Mouse (Mus musculus) adrenal gland, adult 2 months (tissue): Measurements from ENCODE around the gene Abcd4. TPM values are rescaled to one million over a fixed set of nuclear protein-coding genes. Genes with fewer than 3 reads are reported as not detected.
A peak's percentile ranks its signal among the peaks of the same experiment; 100 is the strongest.

ENCODE experiments used
- DNase-seq: peaks from one replicate; pipeline ENCODE4 v3.0.0; 2021
- long read RNA-seq: library from polyadenylated mRNA; stranded (forward); transcript quantifications from one replicate; pipeline ENCODE4 v2.0.0, GENCODE M21; 2021
- polyA plus RNA-seq: library from polyadenylated mRNA; depleted of rRNA; stranded (reverse); fragments of >200 nt; gene quantifications from 2 replicates; pipeline ENCODE4 v1.2.3, GENCODE M21; 2012; rRNA removed
- total RNA-seq, 2 experiments: library from RNA; stranded (reverse); gene quantifications; 2 replicates each; pipeline ENCODE4 v1.2.3; 2021

Gene Abcd4
- total RNA-seq = 10 to 100 TPM; 12.1 to 12.4 TPM
- 27.7 and 30.3 TPM in 2 replicates for polyA plus RNA-seq
- long read RNA-seq, transcript Abcd4-201 (19 exons, 2,309 nt) = major isoform, 10 of 19 reads
- long read RNA-seq, partial matches to known transcripts = 3 of 19 reads
- long read RNA-seq, other reads (novel, unspliced or antisense) = 6 of 19 reads

GRCm38 (mm10) chr12:84616977-84617630, at the start of gene Abcd4:
Gene Abcd4 (minus strand): TSS chr12:84617413.
- peak; percentile 97 for DNase-seq

- DNase-seq = peak; percentile 40
Observed at GRCm38 (mm10) chr12:84653912-84654311, 36.7 kb upstream of the Abcd4 start.

- DNase-seq = peak; percentile 10
Observed at GRCm38 (mm10) chr12:84650234-84650633, 33.0 kb upstream of the Abcd4 start.

GRCm38 (mm10) chr12:84640654-84641053, 23.4 kb upstream of the Abcd4 start, which contains the start of gene Vrtn:
Gene Vrtn (plus strand): TSS chr12:84641019.
- DNase-seq = no peak

GRCm38 (mm10) chr12:84640253-84640652, 23.0 kb upstream of the Abcd4 start:
- DNase-seq = no peak

GRCm38 (mm10) chr12:84631867-84632266, 14.7 kb upstream of the Abcd4 start:
- no peak for DNase-seq

GRCm38 (mm10) chr12:84625116-84625515, 7.9 kb upstream of the Abcd4 start:
- no peak for DNase-seq

GRCm38 (mm10) chr12:84624601-84625000, 7.4 kb upstream of the Abcd4 start:
- DNase-seq = no peak

GRCm38 (mm10) chr12:84620975-84621374, 3.8 kb upstream of the Abcd4 start:
- no peak for DNase-seq

- peak; percentile 27 for DNase-seq
Observed at GRCm38 (mm10) chr12:84617663-84618062, 450 bp upstream of the Abcd4 start.

- peak; percentile 73 for DNase-seq
Observed at GRCm38 (mm10) chr12:84614524-84614923, 2.7 kb downstream of the Abcd4 start.

- DNase-seq = no peak
Observed at GRCm38 (mm10) chr12:84614001-84614400, 3.2 kb downstream of the Abcd4 start.

- DNase-seq = no peak
Observed at GRCm38 (mm10) chr12:84612518-84612917, 4.7 kb downstream of the Abcd4 start.

GRCm38 (mm10) chr12:84611718-84612117, 5.5 kb downstream of the Abcd4 start:
- no peak for DNase-seq

GRCm38 (mm10) chr12:84605860-84606259, 11.4 kb downstream of the Abcd4 start:
- DNase-seq = peak; percentile 16

- DNase-seq = no peak
Observed at GRCm38 (mm10) chr12:84604001-84604400, 13.2 kb downstream of the Abcd4 start.

- no peak for DNase-seq
Observed at GRCm38 (mm10) chr12:84598324-84598723, 18.9 kb downstream of the Abcd4 start.

- peak; percentile 90 for DNase-seq
Observed at GRCm38 (mm10) chr12:84589825-84590761, 27.1 kb downstream of the Abcd4 start.

GRCm38 (mm10) chr12:84581285-84581684, 35.9 kb downstream of the Abcd4 start:
- DNase-seq = no peak

- DNase-seq = peak; percentile 72
Observed at GRCm38 (mm10) chr12:84578440-84578770, 38.8 kb downstream of the Abcd4 start.

GRCm38 (mm10) chr12:84577768-84578439, 39.3 kb downstream of the Abcd4 start:
- DNase-seq = no peak

- no peak for DNase-seq
Observed at GRCm38 (mm10) chr12:84573094-84573493, 44.1 kb downstream of the Abcd4 start.
